Mouse (Mus musculus): ENCODE results near the gene Frmd4a. TPM values are rescaled to one million over a fixed set of nuclear protein-coding genes. Genes with fewer than 3 reads are reported as not detected.
A peak's percentile ranks its signal among the peaks of the same experiment; 100 is the strongest.
"Not testable (repeated sequence)": the region's sequence is repeated elsewhere in the genome, so short reads cannot be mapped to it uniquely, and the experiment has no call there.

Frmd4a gene
- polyA plus RNA-seq, 1 experiment from 2014 or later: 48.1 TPM

- no peak for ATAC-seq
- H3K27ac ChIP-seq (ENCODE audit: low read depth, low read length): no peak overlapping the region
- H3K9me3 ChIP-seq (ENCODE audit: control insufficient read depth, low read length): no peaks in the 10 kb centered on the region
- H3K4me2 ChIP-seq (ENCODE audit: low read length): no peak overlapping the region
- peaks cover 6% of the 10 kb centered on the region for H3K4me1 ChIP-seq (ENCODE audit: control insufficient read depth, insufficient read depth, low read depth, low read length)
- no peak overlapping the region for H3K4me3 ChIP-seq (ENCODE audit: low read length)
- 34% methylated on average over 6 of the region's 6 CpGs for WGBS
- no peak overlapping the region for H3K9ac ChIP-seq (ENCODE audit: low read depth, low read length)
- no peaks in the 10 kb centered on the region for H3K27me3 ChIP-seq (replicated peaks; ENCODE audit: control insufficient read depth, insufficient read depth, low read length)
- no peaks in the 10 kb centered on the region for H3K36me3 ChIP-seq (ENCODE audit: control insufficient read depth, insufficient read depth, low read length)
Observed at GRCm38 (mm10) chr2:4249723-4250122, 232.2 kb downstream of the Frmd4a start.

GRCm38 (mm10) chr2:4252541-4253291, 235.2 kb downstream of the Frmd4a start:
- WGBS: 26% methylated on average over 9 of the region's 9 CpGs
- Histone ChIP-seq H3K9ac (ENCODE audit: low read depth, low read length) (no peak overlapping the region), H3K27ac (ENCODE audit: low read depth, low read length) (no peak overlapping the region; the same call in 1 of the 2 replicates), H3K4me2 (ENCODE audit: low read length) (no peak overlapping the region), H3K9me3 (ENCODE audit: control insufficient read depth, low read length) (no peaks in the 10 kb centered on the region), H3K27me3 (replicated peaks; ENCODE audit: control insufficient read depth, insufficient read depth, low read length) (no peaks in the 10 kb centered on the region), H3K4me3 (ENCODE audit: low read length) (no peak overlapping the region), H3K36me3 (ENCODE audit: control insufficient read depth, insufficient read depth, low read length) (no peaks in the 10 kb centered on the region), H3K4me1 (ENCODE audit: control insufficient read depth, insufficient read depth, low read depth, low read length) (peaks cover 6% of the 10 kb centered on the region)
- ATAC-seq: no peak; the same call in 1 of the 2 replicates

- no peaks in the 10 kb centered on the region for H3K36me3 ChIP-seq (ENCODE audit: control insufficient read depth, insufficient read depth, low read length)
- no peaks in the 10 kb centered on the region for H3K27me3 ChIP-seq (replicated peaks; ENCODE audit: control insufficient read depth, insufficient read depth, low read length)
- H3K9me3 ChIP-seq (ENCODE audit: control insufficient read depth, low read length): no peaks in the 10 kb centered on the region
- WGBS: 22% methylated on average over 4 of the region's 4 CpGs
- H3K27ac ChIP-seq (ENCODE audit: low read depth, low read length): peak overlapping the region; percentile 48; the same call in 1 of the 2 replicates
- no peak overlapping the region for H3K4me2 ChIP-seq (ENCODE audit: low read length)
- H3K4me1 ChIP-seq (ENCODE audit: control insufficient read depth, insufficient read depth, low read depth, low read length): peaks cover 6% of the 10 kb centered on the region
- no peak overlapping the region for H3K9ac ChIP-seq (ENCODE audit: low read depth, low read length)
- H3K4me3 ChIP-seq (ENCODE audit: low read length): no peak overlapping the region
- peak; percentile 48 for ATAC-seq
Observed at GRCm38 (mm10) chr2:4253348-4253747, 235.8 kb downstream of the Frmd4a start.

GRCm38 (mm10) chr2:4254083-4254482, 236.6 kb downstream of the Frmd4a start:
- Histone ChIP-seq H3K27me3 (replicated peaks; ENCODE audit: control insufficient read depth, insufficient read depth, low read length) (no peaks in the 10 kb centered on the region), H3K4me1 (ENCODE audit: control insufficient read depth, insufficient read depth, low read depth, low read length) (peaks cover 6% of the 10 kb centered on the region), H3K4me2 (ENCODE audit: low read length) (no peak overlapping the region), H3K9me3 (ENCODE audit: control insufficient read depth, low read length) (no peaks in the 10 kb centered on the region), H3K4me3 (ENCODE audit: low read length) (no peak overlapping the region), H3K9ac (ENCODE audit: low read depth, low read length) (no peak overlapping the region), H3K36me3 (ENCODE audit: control insufficient read depth, insufficient read depth, low read length) (no peaks in the 10 kb centered on the region), H3K27ac (ENCODE audit: low read depth, low read length) (no peak overlapping the region)
- ATAC-seq: no peak
- 71% methylated on average over 5 of the region's 5 CpGs for WGBS

GRCm38 (mm10) chr2:4256242-4256641, 238.7 kb downstream of the Frmd4a start:
- no peak overlapping the region for H3K9ac ChIP-seq (ENCODE audit: low read depth, low read length)
- no peaks in the 10 kb centered on the region for H3K9me3 ChIP-seq (ENCODE audit: control insufficient read depth, low read length)
- no peak for ATAC-seq
- no peaks in the 10 kb centered on the region for H3K36me3 ChIP-seq (ENCODE audit: control insufficient read depth, insufficient read depth, low read length)
- no peak overlapping the region for H3K27ac ChIP-seq (ENCODE audit: low read depth, low read length)
- H3K27me3 ChIP-seq (replicated peaks; ENCODE audit: control insufficient read depth, insufficient read depth, low read length): no peaks in the 10 kb centered on the region
- peaks cover 10% of the 10 kb centered on the region for H3K4me1 ChIP-seq (ENCODE audit: control insufficient read depth, insufficient read depth, low read depth, low read length)
- no peak overlapping the region for H3K4me2 ChIP-seq (ENCODE audit: low read length)
- H3K4me3 ChIP-seq (ENCODE audit: low read length): no peak overlapping the region
- 80% methylated on average over 2 of the region's 2 CpGs for WGBS

GRCm38 (mm10) chr2:4257604-4258003, 240.1 kb downstream of the Frmd4a start:
- WGBS: 85% methylated on average over 1 of the region's 1 CpGs
- no peak overlapping the region for H3K27ac ChIP-seq (ENCODE audit: low read depth, low read length)

GRCm38 (mm10) chr2:4258803-4259202, 241.3 kb downstream of the Frmd4a start:
- WGBS: 96% methylated on average over 12 of the region's 12 CpGs
- not testable (repeated sequence) for H3K27me3 ChIP-seq (replicated peaks; ENCODE audit: control insufficient read depth, insufficient read depth, low read length); H3K9me3 ChIP-seq (ENCODE audit: control insufficient read depth, low read length); H3K4me1 ChIP-seq (ENCODE audit: control insufficient read depth, insufficient read depth, low read depth, low read length); H3K9ac ChIP-seq (ENCODE audit: low read depth, low read length); H3K27ac ChIP-seq (ENCODE audit: low read depth, low read length); H3K36me3 ChIP-seq (ENCODE audit: control insufficient read depth, insufficient read depth, low read length); H3K4me3 ChIP-seq (ENCODE audit: low read length); H3K4me2 ChIP-seq (ENCODE audit: low read length); ATAC-seq

More at GRCm38 (mm10) chr2:4257604-4258003, 240.1 kb downstream of the Frmd4a start:
- Histone ChIP-seq H3K27me3 (replicated peaks; ENCODE audit: control insufficient read depth, insufficient read depth, low read length) (no peaks in the 10 kb centered on the region), H3K4me1 (ENCODE audit: control insufficient read depth, insufficient read depth, low read depth, low read length) (peaks cover 10% of the 10 kb centered on the region), H3K4me3 (ENCODE audit: low read length) (no peak overlapping the region), H3K4me2 (ENCODE audit: low read length) (no peak overlapping the region), H3K9me3 (ENCODE audit: control insufficient read depth, low read length) (no peaks in the 10 kb centered on the region), H3K36me3 (ENCODE audit: control insufficient read depth, insufficient read depth, low read length) (no peaks in the 10 kb centered on the region), H3K9ac (ENCODE audit: low read depth, low read length) (no peak overlapping the region)
- ATAC-seq: no peak

GRCm38 (mm10) chr2:4260324-4261058, 243.0 kb downstream of the Frmd4a start:
- 19% methylated on average over 10 of the region's 10 CpGs for WGBS
- Histone ChIP-seq H3K4me2 (ENCODE audit: low read length) (peak overlapping the region; percentile 3; the same call in 1 of the 2 replicates), H3K4me1 (ENCODE audit: control insufficient read depth, insufficient read depth, low read depth, low read length) (peaks cover 4% of the 10 kb centered on the region; the same call in 1 of the 2 replicates), H3K4me3 (ENCODE audit: low read length) (no peak overlapping the region), H3K36me3 (ENCODE audit: control insufficient read depth, insufficient read depth, low read length) (no peaks in the 10 kb centered on the region), H3K27ac (ENCODE audit: low read depth, low read length) (no peak overlapping the region), H3K27me3 (replicated peaks; ENCODE audit: control insufficient read depth, insufficient read depth, low read length) (no peaks in the 10 kb centered on the region), H3K9ac (ENCODE audit: low read depth, low read length) (0 out of 2 replicates have a peak overlapping the region, but pooled peaks have one; percentile 7), H3K9me3 (ENCODE audit: control insufficient read depth, low read length) (no peaks in the 10 kb centered on the region)
- no peak for ATAC-seq

- H3K9ac ChIP-seq (ENCODE audit: low read depth, low read length): no peak overlapping the region
- H3K36me3 ChIP-seq (ENCODE audit: control insufficient read depth, insufficient read depth, low read length): no peaks in the 10 kb centered on the region
- H3K27ac ChIP-seq (ENCODE audit: low read depth, low read length): no peak overlapping the region
- no peak overlapping the region for H3K4me2 ChIP-seq (ENCODE audit: low read length)
- H3K4me1 ChIP-seq (ENCODE audit: control insufficient read depth, insufficient read depth, low read depth, low read length): peaks cover 4% of the 10 kb centered on the region; the same call in 1 of the 2 replicates
- ATAC-seq: no peak
- H3K9me3 ChIP-seq (ENCODE audit: control insufficient read depth, low read length): no peaks in the 10 kb centered on the region
- 71% methylated on average over 3 of the region's 3 CpGs for WGBS
- H3K4me3 ChIP-seq (ENCODE audit: low read length): no peak overlapping the region
- no peaks in the 10 kb centered on the region for H3K27me3 ChIP-seq (replicated peaks; ENCODE audit: control insufficient read depth, insufficient read depth, low read length)
Observed at GRCm38 (mm10) chr2:4262667-4263066, 245.2 kb downstream of the Frmd4a start.
